Mouse (Mus musculus) CD8-positive naive resting alpha-beta T cell, adult 2 months (primary cell): ENCODE results near the gene Slit1.

Experiments used
- DNase-seq, 2 experiments: peaks; one replicate each; pipeline ENCODE4 v3.0.0; 2022; ENCODE audit warnings: low read depth in 2 of 2, low spot score in 2 of 2

The Slit1 gene

DNA sequence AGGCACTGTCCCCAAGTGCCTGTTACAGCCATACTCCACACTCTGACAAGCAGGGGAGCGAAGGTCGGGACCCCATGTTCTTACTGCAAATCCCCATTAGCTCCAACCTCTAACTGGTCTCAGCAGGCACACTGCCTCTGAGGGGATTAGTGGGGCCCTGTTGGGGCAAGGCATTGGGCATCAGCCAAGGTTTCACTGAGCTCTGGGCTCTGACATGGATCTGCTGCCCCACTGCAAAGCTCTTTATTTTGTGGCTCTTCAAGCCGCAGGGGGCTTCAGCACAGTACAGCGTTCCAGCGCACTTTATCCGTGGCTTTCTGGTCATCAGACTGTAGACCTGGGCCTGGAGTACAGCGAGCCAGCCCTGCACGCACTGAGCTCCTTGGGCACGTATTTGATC lies 86.0 kb downstream of the Slit1 start:
- DNase-seq = no peak

GRCm38 (mm10) chr19:41656671-41657070 lies 86.8 kb downstream of the Slit1 start:
- no peak for DNase-seq

GRCm38 (mm10) chr19:41655970-41656369 lies 87.5 kb downstream of the Slit1 start:
- peak; percentile 54 to 70 for DNase-seq

DNA sequence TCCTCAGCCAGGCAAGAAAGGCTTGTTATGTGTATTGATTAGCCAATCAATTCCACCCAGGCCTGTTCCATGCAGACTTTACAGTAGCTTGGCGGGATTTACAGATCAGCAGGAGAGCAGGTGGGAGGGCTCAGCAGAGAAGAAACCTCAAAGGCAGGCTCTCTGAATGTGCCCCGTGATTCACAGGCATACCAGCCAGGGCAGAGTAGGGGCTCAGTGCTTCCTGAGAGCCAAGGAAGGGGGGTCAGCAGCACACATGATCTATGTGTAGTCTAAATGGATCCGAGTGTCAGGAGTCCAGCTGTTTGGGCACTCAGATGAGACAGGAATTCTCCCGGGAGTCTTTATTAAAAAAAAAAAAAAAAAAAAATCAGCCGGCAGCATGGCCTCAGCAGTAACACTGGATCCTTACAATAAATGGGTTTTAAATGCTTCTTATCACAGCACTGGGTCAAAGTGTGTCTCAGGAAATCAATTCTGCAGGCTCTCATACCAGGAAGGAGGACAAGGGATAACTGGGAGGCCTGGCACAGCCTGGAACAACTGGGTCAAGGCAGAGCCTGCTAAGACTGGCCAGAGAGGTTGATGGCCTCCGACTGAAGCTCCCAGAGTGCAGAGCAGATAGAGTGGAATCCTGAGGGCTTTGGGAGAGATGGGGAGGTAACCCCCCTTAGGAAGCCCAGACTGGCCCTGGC lies 88.2 kb downstream of the Slit1 start:
- no peak for DNase-seq

- no peak for DNase-seq
These were observed 91.5 kb downstream of the Slit1 start for GRCm38 (mm10) chr19:41651967-41652366.

DNA sequence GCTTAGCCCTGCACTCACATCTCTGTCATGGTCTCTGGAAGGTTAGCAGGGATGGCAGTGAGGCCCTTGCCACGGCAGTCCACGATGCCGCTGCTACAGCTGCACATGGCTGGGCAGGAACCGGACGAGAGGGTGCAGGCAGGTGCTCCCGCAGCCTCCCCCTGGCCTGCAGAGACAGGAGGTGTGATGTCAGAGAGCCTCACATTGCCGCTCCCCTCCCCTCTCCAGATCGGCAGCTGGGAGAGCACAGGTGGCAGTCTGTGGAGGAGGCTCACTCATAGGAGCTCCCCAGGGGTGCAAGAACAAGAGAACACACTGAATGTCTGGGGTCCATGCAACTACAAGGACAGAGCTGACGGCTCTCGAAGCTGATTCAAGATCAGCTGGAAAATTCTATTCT lies 94.1 kb downstream of the Slit1 start:
- no peak for DNase-seq

DNA sequence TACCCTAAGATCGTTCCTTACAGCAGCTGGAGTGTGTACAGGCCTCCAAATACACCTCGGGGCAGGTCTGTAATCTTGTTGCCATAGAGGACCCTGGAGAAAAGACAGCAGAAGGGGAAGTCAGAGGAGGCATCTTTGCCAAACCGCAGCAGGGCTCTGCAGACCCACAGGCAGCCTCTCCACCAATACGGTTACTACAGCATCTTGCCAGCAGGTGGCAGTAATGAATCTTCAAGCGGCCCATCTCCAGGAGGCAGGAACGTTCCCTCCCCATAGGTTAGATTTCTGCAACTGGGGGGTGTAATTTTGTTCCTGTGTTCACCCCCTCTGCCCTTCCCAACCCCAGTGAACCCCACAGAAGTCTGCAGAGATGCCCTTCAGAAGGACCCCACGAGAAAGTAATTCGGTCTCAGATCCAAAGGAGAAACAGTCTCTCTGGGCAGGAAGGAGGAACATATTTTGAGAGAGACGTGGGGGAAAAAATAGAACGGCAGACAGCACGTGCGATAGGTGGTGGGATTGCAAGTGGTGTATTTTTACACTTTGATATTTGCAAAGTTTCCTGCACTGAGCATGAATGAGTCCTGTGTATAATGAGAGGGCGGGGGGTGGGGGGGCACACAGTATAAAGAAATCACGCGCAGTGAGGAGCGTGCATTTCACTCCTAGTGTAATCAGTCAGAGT lies 96.4 kb downstream of the Slit1 start:
- peak; percentile 60 to 73 for DNase-seq

DNA sequence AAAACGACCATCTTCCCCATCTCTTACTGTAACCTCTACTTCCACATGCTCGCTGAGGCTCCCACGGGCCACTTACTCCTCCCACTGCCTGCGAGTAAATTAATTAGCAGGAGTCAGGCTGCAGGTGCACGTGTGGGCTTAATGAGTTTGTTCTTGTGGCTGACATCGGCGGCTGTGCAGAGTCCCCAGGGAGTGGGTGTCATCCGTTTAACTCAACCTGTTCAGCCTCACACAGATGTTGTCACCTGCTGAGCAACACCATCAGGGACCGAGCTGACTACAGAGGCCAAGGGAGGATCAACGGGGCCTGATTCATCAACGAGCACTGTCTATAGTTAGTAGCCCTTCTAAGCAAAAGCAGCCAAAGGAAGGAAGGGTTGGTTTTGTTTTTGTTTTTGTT lies 100.5 kb downstream of the Slit1 start:
- DNase-seq = no peak

- DNase-seq = no peak
These were observed 108.5 kb downstream of the Slit1 start for GRCm38 (mm10) chr19:41634999-41635398.

- no peak for DNase-seq
These were observed 109.4 kb downstream of the Slit1 start for GRCm38 (mm10) chr19:41634099-41634498.

DNA sequence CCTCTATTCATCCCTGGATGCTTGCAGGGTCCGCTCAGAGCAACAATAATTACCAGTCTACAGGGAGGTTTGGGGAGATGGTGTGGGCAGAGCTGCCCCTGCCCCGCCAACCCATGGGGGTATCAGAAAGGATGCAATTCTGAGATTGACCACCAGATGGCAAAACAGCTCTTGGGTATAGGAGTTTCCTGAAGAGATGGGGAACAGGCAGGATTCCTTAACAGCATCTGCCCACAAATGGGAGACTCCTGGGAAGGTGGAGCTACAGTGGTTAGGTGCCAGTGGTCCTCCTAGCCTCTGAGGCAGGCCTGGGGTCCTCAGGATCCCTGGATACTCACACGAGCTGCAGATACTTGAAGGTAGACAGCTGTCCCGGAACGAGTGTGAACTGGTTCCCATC lies 113.9 kb downstream of the Slit1 start:
- peak; percentile 23 to 56 for DNase-seq

GRCm38 (mm10) chr19:41628970-41629369 lies 114.5 kb downstream of the Slit1 start:
- DNase-seq = no peak

GRCm38 (mm10) chr19:41620366-41621092 lies 122.9 kb downstream of the Slit1 start:
- DNase-seq = no peak

DNA sequence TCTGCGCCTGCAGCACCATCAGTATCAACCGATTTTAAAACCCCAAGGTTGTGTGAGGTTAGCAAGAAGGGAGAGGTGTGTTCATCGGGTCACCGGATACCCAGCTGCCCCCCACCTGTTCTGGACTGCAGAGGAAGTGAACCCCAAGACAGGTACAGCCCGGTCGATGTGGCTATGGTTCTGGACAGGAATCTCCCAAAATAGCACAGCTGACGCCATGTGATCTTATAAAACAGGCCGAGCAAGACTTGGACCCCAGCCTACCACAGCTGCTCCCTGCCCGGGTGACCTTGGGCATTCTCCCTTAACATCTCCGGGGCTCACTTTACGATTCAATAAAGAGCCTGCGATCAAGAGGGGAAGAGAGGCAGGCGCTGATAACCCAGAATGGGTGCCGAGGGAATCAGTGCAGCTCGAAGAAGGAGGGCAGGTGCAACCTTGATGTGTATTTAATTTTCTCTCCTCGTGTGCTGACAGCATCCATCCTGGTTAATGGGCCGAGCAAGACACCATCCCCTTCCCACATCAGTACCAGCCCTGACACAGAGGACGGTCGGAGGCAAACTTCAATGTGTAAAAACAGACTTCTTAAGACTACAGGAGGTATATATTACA lies 124.6 kb downstream of the Slit1 start:
- no peak for DNase-seq

GRCm38 (mm10) chr19:41618153-41618657 lies 125.3 kb downstream of the Slit1 start:
- DNase-seq = no peak

DNA sequence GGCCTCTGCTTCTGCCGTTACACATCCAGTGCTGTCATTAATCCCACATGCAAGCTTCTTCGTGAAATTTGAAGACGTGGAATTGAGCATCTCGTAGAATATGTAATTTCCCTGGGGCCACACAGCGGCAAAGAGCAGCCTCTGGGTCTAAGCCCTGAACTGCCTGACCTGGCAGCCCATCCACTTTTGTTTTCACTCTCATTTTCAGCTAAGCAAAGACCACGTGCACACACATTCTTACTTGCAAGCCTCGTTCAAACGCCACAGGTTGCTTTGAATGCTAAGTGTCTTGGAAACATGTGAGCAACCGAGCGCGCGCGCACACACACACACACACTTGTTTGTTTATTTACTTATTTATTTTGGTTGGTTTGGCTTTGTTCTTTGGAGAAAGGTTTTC lies 126.4 kb downstream of the Slit1 start:
- no peak for DNase-seq

- DNase-seq = no peak
These were observed 127.2 kb downstream of the Slit1 start for GRCm38 (mm10) chr19:41616274-41616673.

GRCm38 (mm10) chr19:41615606-41616224 lies 127.8 kb downstream of the Slit1 start:
- DNase-seq = no peak

DNA sequence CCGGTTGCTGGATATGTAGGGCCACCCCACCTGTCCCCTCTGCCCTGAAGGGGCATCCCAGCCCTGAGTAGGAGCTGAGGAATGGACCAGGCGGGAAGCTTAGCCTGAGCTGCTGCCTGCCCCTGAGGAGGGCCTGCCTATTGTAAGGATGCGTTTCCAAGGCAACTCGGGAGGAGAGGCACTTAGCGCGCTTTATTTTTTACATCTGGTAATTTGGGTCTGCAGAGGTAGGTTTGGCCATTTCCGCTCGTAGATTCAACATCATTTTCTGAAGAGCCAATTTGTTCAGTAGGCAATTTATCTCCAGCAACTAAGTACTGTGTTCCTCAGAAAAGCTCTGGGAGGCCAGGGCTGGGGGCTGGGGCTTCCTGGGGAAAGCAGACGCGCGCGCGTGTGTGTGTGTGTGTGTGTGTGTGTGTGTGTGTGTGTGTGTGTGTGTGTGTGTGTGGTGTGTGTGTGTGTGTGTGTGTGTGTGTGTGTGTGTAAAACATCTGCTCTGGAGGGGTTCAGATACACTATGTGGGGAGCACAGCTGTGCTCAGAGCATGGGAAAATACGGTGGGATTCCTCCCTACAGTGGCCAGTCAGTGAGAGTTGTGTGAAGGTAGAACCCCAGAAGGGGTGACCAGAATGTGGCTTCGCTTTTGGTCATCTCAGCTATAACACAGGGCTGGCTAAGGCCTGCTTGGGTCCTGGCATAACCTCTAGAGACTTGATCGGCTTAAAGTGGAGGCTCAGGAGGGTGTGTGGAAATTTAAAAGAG lies 130.0 kb downstream of the Slit1 start:
- no peak for DNase-seq

DNA sequence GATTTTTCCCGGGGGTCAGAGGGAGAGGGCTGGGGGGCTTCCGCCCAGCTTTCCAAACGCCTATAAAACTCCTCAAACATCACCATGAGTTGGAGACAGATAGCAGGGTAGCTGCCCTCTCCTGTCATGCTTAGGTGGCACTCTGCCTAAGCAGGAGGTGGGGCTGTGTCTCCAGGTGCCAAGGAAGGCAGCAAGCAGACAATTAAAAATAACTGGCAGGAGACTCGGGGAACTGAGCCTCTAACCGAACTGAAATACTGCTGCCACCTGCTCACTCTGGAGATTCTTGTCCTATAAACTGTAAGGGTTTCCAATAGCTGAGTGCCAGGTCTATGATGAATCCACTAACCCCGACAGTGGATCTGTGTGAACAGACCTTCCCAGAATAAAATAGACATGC lies 131.8 kb downstream of the Slit1 start:
- DNase-seq = no peak
